Mouse (Mus musculus) cerebellum, adult 9-10 months (tissue): Measurements from ENCODE around the gene Tor1aip2.

Source experiments
- DNase-seq: peaks from one replicate; pipeline ENCODE4 v3.0.0; 2022

Gene Tor1aip2

GRCm38 (mm10) chr1:156041451-156042241, 6.4 kb downstream of the Tor1aip2 start:
- no peak for DNase-seq

- DNase-seq = no peak
Measured at GRCm38 (mm10) chr1:156042481-156042880, 7.3 kb downstream of the Tor1aip2 start.

GRCm38 (mm10) chr1:156043027-156043426, 7.8 kb downstream of the Tor1aip2 start:
- DNase-seq = peak; percentile 58

GRCm38 (mm10) chr1:156044211-156044611, 9.0 kb downstream of the Tor1aip2 start:
- no peak for DNase-seq

GRCm38 (mm10) chr1:156046688-156047087, 11.5 kb downstream of the Tor1aip2 start:
- DNase-seq = peak; percentile 61

DNA sequence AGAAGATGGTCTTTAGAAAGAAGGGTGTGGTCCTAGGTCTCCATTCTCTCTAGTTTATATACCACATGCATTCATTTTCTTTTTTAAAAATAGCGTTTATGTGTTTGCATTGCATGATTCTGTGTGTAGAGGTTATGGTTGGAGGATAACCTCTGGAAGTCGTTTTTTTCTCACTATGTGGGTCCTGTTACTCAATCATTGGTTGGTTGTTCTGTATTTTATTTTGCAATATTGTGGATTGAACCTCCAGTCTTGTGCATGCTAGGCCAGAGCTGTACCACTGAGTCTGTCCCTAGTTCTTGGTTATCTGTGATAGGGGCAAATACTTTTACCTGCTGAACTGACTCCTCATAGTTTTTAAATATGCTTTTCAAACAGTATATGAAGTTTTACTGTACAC, 23.0 kb downstream of the Tor1aip2 start:
- DNase-seq = no peak

DNA sequence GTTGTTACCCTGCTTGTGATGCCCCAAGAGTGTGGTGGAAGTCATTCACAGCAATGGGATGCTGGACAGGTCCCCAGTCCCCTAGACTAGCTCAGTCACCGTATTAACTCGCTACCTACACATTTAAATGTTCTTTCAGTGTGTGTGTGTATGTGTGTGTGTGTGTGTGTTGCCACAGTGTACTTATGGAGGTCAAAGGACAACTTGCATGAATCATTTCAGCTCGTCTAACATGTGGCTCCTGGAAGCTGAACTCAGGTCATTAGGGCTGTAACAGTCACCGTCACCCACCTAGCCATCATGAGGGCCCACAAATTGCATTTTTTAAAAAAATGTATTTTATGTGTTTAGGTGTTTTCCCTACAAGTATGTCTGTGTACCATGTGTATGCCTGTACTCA, 27.0 kb downstream of the Tor1aip2 start:
- no peak for DNase-seq

DNA sequence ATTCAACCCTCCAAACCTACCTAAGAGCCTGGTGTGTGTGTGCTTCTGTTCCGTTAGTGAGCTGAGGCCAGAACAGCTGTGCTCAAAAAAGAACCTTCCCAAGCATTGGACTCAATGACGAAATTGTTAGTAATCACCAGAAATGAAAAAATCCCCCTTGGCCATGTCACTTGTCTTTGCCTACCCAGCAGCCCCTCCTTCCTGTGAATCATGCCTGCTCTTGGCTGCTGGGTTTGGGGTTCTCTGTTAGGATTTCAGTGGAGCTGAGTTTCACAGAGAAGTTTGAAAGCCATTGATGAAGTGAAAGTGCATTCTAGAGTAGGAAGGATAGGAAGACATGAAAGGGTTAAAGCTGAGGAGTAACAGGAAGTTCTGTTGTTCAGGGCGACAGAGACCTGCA, 30.9 kb downstream of the Tor1aip2 start:
- DNase-seq = no peak

GRCm38 (mm10) chr1:156070106-156070505, 34.9 kb downstream of the Tor1aip2 start:
- no peak for DNase-seq

DNA sequence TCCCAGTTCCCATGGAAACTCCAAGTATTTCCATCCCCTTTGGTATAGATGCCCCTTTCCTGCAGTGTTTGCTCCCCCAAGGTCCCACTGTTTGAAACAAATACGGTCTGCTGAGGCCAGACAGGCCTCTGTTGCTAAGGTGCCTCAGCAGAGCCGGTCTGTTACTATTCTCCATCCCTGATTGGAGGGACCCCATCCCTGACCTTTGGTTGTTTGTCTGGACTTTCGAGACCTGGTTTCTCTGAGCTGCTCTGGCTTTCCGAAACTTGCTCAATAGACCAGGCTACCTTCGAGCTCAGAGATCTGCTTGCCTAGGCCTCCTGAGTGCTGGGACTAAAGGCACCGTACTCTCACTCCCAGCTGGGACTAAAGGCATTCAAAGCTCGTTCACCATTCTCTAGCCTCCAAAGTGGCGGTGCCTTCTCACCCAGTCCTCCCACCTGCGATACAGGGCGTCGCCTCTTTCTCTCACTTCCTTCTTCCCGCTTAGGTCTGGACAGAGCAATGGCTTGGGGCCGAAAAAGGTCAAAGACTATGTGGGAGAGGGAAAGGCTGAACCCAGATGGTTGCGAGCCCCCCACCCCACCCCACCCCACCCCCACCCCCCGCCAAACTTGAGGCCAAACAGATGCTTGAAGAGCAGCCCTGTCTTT, 38.1 kb downstream of the Tor1aip2 start:
- DNase-seq = no peak

GRCm38 (mm10) chr1:156074575-156074974, 39.4 kb downstream of the Tor1aip2 start:
- DNase-seq = no peak

DNA sequence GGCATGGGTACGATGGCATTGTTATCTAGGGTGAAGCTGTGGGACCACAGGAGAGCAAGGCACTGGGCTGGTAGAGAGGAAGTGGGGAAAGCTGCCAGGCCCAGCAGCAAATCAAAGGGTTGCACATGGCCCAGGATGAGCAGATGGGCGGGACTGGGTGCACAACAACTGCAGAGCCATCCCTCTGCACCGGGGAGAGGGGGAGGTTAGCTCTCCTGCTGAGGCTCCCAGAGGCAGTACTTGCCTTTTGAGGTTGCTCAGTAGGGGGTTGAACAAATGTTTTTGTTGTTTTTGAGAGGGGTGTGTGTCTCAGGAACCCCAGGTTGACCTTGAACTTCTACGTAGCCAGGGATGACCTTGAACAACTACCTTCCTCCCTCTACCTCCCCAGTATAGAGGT, 41.3 kb downstream of the Tor1aip2 start:
- no peak for DNase-seq

DNA sequence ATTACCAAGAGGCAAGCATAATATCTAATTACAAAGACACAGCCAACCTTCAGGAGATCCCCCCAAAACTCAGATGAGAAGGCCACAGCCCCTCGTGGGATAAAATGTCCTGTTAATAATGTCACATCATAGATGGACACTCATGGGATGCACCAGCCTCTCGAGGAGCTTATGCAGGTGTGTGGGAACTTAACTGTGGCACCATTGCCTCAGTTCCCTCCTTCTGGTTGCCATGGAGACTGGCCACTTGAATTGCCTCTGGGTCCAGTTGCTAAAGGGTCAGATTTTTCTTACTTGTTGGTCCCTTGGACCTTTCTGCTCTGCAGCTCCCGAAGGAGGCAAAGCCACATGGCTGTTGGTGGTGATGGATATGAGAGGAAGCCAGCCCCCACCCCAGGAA, 42.5 kb downstream of the Tor1aip2 start:
- no peak for DNase-seq

DNA sequence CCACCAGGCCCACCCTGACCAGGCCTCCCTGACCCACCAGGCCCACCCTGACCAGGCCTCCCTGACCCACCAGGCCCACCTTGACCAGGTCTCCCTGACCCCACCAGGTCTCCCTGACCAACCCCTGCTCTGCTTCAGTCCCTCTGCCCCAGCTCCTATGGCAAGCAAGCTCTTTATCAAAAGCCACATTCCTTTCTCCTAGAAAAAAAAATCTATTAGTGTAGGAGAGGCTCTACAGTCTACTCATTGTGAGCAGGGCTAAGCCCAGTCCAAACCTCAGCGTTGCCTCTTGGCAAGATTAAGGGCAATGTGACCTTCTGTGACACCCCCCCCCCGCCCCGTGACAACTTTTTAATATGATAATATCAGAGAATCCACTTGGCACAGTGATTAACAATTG, 49.4 kb downstream of the Tor1aip2 start:
- no peak for DNase-seq

GRCm38 (mm10) chr1:156085770-156086169, 50.6 kb downstream of the Tor1aip2 start:
- peak; percentile 41 for DNase-seq

GRCm38 (mm10) chr1:156087586-156087985, 52.4 kb downstream of the Tor1aip2 start:
- no peak for DNase-seq

DNA sequence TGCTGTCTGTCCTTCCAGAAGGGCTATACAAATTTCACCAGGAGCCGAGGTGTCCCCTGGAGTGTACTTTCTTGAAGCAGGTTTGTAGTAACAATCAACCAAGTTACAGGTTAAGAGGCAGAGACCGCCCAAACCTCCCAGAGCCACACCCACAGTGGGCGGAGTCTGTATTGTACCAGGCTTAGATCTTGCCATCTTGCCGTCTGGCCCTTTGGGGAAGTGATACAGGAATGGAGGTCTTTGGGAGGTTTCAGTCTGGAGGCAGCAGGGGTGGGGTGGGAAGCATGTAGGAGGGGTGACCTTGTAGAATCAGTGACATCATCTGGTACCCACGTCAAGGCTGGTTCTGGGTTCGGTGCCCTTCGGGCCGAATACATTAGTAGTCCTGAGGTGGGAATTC, 54.4 kb downstream of the Tor1aip2 start:
- DNase-seq = no peak

DNA sequence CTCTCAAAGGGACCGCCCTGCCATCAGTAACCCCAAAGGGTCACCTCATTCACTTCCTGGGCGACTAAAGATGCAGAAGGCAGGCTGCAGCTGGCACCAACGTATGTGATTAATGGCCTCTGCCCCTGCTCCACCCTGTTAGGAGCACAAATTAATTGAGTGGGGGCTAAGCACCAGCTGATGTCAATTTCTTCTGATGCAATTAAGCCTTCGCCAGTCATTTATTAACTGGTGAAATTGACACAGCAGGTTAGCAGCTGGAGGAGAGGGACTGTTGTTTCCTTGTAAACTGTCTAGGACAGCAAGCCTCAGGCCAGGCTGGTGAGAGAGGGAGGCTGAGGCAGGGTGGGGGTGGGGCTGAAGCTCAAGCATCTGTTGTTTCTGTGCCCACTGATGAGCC, 54.8 kb downstream of the Tor1aip2 start:
- no peak for DNase-seq

DNA sequence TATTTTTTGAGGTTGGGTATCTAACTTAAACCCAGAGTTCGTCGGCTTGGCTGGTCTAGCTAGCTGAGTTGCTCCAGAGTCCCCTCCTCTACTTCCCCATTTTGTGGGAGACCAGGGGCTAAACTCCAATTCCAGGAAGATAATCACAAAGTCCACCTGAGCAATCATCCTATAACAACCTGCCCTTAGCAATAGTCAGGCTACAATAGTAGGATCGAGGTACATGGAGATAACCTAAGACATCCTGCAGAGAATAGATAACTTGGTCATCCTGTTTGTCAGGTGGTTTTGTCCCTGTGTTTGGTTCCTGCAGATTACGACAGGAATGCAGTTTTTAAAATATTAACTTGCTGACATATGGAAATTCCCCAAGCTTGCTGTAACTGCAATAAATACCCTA, 56.6 kb downstream of the Tor1aip2 start:
- DNase-seq = no peak

DNA sequence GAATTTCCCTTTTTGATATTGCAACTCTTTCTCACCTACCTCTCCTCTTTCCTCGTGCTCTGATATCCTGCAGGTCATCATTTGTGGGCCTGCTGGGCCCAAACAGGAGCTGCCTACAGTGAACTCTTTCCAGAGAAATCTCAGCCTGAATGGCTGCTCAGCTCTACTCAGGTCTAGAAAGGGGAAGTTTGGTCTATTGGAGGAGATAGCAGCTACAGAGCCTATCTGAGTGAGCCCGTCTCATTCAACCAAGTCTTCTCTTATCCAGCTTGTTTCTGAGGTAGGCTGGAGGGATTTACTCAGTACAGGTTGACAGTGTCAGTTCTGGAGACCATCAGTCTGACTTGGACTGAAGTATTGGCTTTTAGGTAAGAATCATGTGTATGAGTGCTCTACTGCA, 68.6 kb downstream of the Tor1aip2 start:
- no peak for DNase-seq

DNA sequence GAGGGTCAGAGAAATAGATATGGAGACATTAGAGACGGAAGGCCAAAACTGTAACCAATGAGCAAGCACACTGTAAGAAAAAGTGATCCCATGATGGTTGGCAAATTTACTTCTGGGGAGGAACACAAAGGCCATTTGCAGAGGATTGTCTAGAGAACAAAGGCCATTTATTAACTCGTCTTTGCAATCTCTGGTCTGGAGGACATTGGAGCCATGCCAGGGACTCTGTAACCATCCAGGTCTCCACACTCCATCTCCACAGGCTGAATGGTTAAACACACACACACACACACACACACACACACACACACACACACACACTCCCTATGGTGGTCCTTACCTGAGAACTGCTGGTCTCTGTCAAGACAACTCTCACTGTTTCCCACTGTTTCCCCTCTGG, 70.2 kb downstream of the Tor1aip2 start:
- no peak for DNase-seq

DNA sequence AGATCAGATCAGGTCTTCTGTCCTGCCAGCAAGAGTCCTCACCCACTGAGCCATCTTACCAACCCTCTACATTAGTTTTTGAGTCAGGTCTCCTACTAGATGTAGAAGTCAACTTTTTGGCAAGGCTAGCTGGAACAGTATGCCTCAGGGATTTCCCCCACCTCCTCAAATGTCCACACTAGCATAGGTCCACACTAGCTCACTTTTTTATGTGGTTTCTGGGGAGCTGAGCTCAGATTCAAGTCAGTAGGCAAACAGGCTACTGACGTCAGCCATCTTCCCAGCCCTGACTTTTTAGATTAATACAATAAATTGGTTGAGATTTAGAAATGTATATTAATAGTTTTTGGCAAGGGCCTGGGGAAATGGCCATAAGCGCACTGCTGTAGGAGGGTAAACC, 72.2 kb downstream of the Tor1aip2 start:
- no peak for DNase-seq

DNA sequence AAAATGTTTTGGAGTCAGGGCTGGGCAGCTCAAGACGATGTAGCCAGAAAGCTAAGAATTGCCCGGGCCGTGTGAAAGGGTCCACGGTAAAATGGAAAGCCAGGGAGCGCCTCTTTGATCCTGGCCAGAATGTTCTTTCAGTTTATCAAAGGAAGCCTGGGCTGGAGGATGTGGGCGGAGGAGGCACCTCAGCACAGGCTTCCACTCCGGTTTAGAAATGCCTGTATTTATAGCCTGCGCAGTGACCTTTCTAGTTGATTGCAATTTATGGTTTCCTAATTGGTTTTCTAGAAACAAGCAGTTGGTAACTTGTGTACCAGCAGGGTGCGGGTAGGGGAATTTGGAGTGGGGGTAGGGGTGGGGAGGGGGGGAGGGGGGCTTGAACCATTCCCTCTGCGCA, 73.2 kb downstream of the Tor1aip2 start:
- no peak for DNase-seq

GRCm38 (mm10) chr1:156111090-156111489, 75.9 kb downstream of the Tor1aip2 start:
- no peak for DNase-seq

- no peak for DNase-seq
Measured at GRCm38 (mm10) chr1:156111728-156112127, 76.5 kb downstream of the Tor1aip2 start.
